Mouse (Mus musculus) heart, adult 18-20 months (tissue): Measurements from ENCODE around the gene 2410015M20Rik. TPM values are rescaled to one million over a fixed set of nuclear protein-coding genes. Genes with fewer than 3 reads are reported as not detected.

Source experiments
- DNase-seq, 2 experiments: peaks; one replicate each; pipeline ENCODE4 v3.0.0; 2021 to 2022; ENCODE audit warnings: mixed read lengths in 1 of 2
- total RNA-seq, 2 experiments: library from RNA; stranded (reverse); gene quantifications; 2 replicates each; pipeline ENCODE4 v1.2.3; 2021

2410015M20Rik gene
- total RNA-seq, 2 experiments from 2014 or later: 341 TPM

DNA sequence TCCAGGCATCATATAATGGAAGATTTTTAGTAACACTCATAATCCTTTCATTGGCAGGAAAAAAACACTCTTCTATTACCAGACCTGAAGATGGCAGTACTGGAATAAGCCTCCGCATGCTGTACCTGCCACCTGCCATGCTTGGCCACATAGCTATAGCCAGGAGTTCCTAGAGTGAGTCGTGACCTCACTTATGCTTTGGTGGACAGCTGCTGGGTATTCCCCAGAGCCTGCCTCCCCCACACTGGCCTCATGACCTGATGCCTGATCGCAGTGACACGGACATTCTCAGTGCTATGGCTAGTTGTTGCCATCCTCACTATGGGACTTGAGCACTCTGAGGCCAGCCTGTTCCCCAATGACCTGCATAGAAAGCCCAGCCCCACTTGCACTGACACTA is 39.3 kb downstream of the 2410015M20Rik start:
- no peak for DNase-seq

GRCm38 (mm10) chr17:56567370-56567769 is 42.2 kb downstream of the 2410015M20Rik start:
- no peak for DNase-seq

GRCm38 (mm10) chr17:56566918-56567317 is 42.7 kb downstream of the 2410015M20Rik start:
- DNase-seq: no peak

DNA sequence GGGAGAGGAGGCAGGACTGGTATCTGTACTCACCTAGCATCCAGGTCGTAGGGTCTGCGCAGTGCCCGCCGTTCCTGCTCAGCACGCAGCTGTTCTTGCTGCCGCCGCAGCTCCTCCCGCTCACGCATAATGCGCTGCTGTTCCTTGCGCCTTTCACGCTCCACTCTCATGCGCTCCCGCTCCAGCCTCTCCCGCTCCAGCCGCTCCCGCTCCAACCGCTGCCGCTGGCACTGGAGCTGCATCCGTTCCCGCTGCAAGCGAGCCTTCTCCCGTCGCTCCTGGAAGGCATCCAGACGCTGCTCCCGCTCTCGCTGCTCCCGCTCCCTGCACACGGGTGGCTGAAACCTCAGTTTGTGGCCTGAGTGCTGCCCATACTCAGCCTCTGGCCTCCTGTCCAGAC is 43.3 kb downstream of the 2410015M20Rik start:
- no peak for DNase-seq

DNA sequence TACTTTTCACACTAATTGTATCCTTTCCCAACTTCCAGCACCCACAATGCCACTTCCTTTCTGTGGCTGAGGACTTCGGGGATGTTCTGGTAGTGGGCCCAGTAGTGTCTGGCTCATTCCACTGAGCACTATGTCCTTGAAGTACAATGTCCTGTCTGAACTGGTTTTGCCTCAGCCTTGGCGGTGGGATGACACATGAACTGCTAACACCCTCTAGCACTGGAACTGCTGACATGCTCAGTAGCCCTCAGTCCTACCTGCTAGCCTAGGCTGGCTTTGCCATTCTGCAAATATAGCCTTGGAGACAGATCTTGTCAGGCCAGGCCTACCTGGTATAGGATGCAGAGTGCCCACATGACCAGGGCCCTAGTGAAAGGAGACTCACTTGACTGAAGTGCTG is 47.7 kb downstream of the 2410015M20Rik start:
- DNase-seq: no peak

- no peak for DNase-seq
These were observed 49.4 kb downstream of the 2410015M20Rik start for GRCm38 (mm10) chr17:56560131-56560530.

GRCm38 (mm10) chr17:56559386-56559785 is 50.2 kb downstream of the 2410015M20Rik start:
- no peak for DNase-seq

GRCm38 (mm10) chr17:56558448-56558847 is 51.1 kb downstream of the 2410015M20Rik start:
- DNase-seq: peak; percentile 43 to 80

Other genes with a start within 250 kb of the 2410015M20Rik start
- 10 to 100 TPM; 50.3 to 54.3 TPM for gene Ptprs, start 133.3 kb downstream of the 2410015M20Rik start, total RNA-seq
- not detected for gene Znrf4, start 97.3 kb downstream of the 2410015M20Rik start, total RNA-seq
- gene Gm20219, start 55.4 kb downstream of the 2410015M20Rik start, total RNA-seq: under 1 TPM; 0.20 to 0.23 TPM
- gene Safb2, start 25.2 kb downstream of the 2410015M20Rik start, total RNA-seq: 10 to 100 TPM; 36.0 to 41.9 TPM
- 10 to 100 TPM; 59.6 to 68.5 TPM for gene Safb, start 24.9 kb downstream of the 2410015M20Rik start, total RNA-seq
- 100 to 1,000 TPM; 760 to 782 TPM for gene Rpl36, start 3.6 kb upstream of the 2410015M20Rik start, total RNA-seq
- 100 to 1,000 TPM; 125 to 130 TPM for gene Lonp1, start 17.1 kb upstream of the 2410015M20Rik start, total RNA-seq
- gene Catsperd, start 18.4 kb upstream of the 2410015M20Rik start, total RNA-seq: under 1 TPM in 1 of 2 experiments, not detected in 1; 0.10 TPM
- gene Ranbp3, start 63.5 kb upstream of the 2410015M20Rik start, total RNA-seq: 10 to 100 TPM; 33.8 to 35.7 TPM
- 100 to 1,000 TPM; 844 to 954 TPM for gene Ndufa11, start 108.0 kb upstream of the 2410015M20Rik start, total RNA-seq
- 1 to 10 TPM; 3.3 to 4.5 TPM for gene Vmac, start 108.3 kb upstream of the 2410015M20Rik start, total RNA-seq
- gene Nrtn, start 147.8 kb upstream of the 2410015M20Rik start, total RNA-seq: 10 to 100 TPM; 25.1 to 32.1 TPM
- 10 to 100 TPM; 15.3 to 16.1 TPM for gene Dus3l, start 155.0 kb upstream of the 2410015M20Rik start, total RNA-seq
- gene Prr22, start 160.5 kb upstream of the 2410015M20Rik start, total RNA-seq: under 1 TPM in 1 of 2 experiments, not detected in 1; 0.32 TPM
- 1 to 10 TPM; 2.5 to 3.1 TPM for gene Rfx2, start 221.2 kb upstream of the 2410015M20Rik start, total RNA-seq